Mouse (Mus musculus) monocyte, adult 59 days (primary cell): Measurements from ENCODE around the gene Gm5142. TPM values are rescaled to one million over a fixed set of nuclear protein-coding genes. Genes with fewer than 3 reads are reported as not detected.

Experiments used
- total RNA-seq, 2 experiments: library from RNA; stranded (reverse); gene quantifications; one replicate each; pipeline ENCODE4 v1.2.4; 2023

Gene Gm5142
- not detected for total RNA-seq

DNA sequence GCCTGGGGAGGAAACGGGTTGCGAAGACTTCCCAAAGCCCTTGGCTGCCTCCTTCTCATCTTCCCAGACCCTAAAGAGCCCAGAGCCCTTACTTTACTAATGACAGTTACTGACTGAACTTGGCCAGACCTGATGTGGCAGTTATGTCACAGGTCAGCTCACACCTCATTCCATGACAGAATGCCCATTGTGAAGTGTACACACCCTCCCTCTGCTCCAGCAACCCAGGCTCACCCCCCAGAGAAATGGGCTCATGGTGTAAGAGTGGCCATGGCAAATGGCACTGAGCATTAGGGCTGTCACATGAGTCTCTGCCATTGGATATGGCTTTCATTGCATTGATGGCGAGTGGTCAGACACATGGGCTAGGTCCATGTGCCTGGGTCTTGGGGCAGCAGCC is at the start of gene Gm5142:
Gm5142 (minus strand) TSS at position 101 of the 400 bp plus-strand sequence.

DNA sequence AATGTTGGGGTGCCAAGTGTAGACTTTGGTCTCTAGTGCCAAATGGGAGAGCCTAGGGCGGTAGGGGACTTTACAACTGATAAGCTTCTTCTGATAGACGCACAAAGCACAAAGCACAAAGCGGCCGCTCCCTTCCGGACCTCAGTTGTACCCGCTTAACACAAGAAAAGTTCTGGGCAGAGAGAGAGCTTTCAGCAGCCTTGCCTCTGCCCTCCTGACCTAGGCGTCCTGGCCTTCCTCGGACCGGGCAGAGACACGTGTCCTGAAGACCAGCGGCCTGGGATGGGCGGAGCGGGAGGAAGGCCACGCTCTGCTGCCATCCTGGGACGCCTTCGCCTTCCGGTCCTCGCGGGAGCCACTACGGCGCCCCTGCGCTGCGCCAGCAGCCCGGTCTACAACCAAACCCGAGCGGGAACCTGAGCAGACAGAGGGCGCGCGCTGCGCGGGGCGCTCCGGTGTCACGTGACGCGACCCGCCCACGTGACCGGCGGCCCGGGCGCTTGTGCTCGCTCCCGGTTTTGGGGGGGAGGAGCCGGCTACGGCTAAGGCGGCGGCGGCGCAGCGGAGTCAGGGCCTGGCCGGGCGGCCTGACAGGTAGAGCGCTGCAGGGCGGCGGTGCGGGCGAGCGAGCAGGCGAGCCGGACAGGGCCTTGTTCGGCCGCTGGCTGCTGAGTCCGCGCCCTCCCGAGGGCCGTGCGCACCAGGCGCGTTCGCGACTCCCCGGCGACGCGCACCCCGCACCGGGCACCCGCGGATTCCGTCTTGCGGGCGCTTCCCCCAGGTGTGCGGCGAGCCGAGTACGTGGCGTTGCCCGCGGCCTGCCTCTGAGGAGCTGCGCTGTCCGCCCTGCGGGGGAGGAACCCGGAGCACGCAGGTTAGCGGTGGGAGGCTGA is 22.4 kb upstream of the Gm5142 start, which contains the start of gene Rcbtb1:
Rcbtb1 (plus strand) TSS at position 499 of the 893 bp plus-strand sequence.

DNA sequence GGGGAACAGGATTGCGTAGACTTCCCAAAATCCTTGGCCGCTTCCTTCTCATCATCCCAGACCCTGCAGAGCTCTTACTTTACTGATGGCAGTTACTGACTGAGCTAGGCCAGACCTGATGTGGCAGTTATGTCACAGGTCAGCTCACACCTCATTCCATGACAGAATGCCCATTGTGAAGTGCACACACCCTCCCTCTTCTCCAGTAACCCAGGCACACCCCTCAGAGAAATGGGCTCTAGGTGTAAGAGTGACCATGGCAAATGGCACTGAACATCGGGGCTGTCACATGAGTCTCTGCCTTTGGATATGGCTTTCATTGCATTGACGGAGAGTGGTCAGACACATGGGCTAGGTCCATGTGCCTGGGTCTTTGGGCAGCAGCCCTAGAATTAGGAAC is 35.8 kb downstream of the Gm5142 start, which contains the start of gene 1700129C05Rik:
1700129C05Rik (minus strand) TSS at position 101 of the 400 bp plus-strand sequence.

Other genes with a start within 250 kb of the Gm5142 start
- gene 1700129C05Rik, start 35.9 kb downstream of the Gm5142 start, total RNA-seq, result not detected
- gene Rcbtb1, start 22.5 kb upstream of the Gm5142 start, total RNA-seq, result 10 to 100 TPM; 16.5 to 20.2 TPM
- gene Gm6904, start 81.5 kb upstream of the Gm5142 start, total RNA-seq, result 1 to 10 TPM in 1 of 2 experiments, not detected in 1; 1.6 TPM
- gene Phf11a, start 118.8 kb upstream of the Gm5142 start, total RNA-seq, result 1 to 10 TPM; 5.5 to 8.3 TPM
- 10 to 100 TPM; 28.8 to 37.1 TPM for gene Phf11b, start 162.6 kb upstream of the Gm5142 start, total RNA-seq
- gene Phf11d, start 186.7 kb upstream of the Gm5142 start, total RNA-seq, result 10 to 100 TPM; 16.2 to 17.2 TPM
- 1 to 10 TPM; 3.4 to 3.8 TPM for gene Phf11c, start 216.6 kb upstream of the Gm5142 start, total RNA-seq